Mouse (Mus musculus): Measurements from ENCODE around the gene Apol9b. TPM values are rescaled to one million over a fixed set of nuclear protein-coding genes. Genes with fewer than 3 reads are reported as not detected.
"Not testable (repeated sequence)": the region's sequence is repeated elsewhere in the genome, so short reads cannot be mapped to it uniquely, and the experiment has no call there.

Gene Apol9b
- polyA plus RNA-seq, 1 experiment from 2014 or later: 0.16 TPM

DNA sequence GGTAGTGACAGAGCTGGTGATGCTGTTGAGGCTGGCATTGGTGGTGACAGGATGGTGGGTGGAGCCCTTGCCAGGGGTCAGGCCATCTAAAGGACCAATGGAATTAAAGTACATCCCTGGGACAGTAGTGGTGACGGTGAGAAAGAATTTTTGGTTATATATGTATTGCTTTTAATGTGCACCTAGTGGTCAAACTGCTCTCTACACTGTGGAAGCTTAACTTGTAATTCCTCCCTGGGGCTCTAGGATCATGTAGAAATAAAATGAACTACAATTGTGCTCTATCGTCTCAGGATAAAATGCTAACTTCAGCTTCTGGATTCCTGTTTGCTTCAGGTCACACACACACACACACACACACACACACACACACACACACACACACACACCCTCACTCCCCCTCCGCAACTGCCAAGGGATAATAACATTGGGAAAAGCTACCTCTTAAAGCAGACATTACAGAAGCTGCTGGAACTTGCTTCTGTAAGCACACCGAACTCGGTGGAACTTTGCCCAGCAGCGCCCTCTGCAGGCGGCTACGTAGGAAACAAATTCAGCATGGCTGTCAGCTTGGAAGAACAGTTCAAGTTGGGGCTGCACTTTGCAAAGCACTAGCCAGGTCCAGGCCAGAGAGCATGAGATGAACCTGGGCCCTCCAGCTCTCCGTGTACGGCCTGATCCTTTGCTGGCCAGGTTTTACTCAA is 4.5 kb upstream of the Apol9b start:
- not testable (repeated sequence) for H3K9ac ChIP-seq (replicated peaks; ENCODE audit: low read depth, low read length); H3K4me2 ChIP-seq (ENCODE audit: low read depth, low read length); ATAC-seq (ENCODE audit: low read depth); H3K4me3 ChIP-seq (ENCODE audit: low read depth, low read length); H3K4me1 ChIP-seq (ENCODE audit: control insufficient read depth, insufficient read depth, low read length); H3K36me3 ChIP-seq (ENCODE audit: control insufficient read depth, insufficient read depth, low read length); H3K9me3 ChIP-seq (ENCODE audit: control insufficient read depth, low read length); H3K27ac ChIP-seq (ENCODE audit: low read depth, low read length); H3K27me3 ChIP-seq (ENCODE audit: control insufficient read depth, insufficient read depth, low read length)
- 33% methylated on average over 3 of the region's 10 CpGs for WGBS

DNA sequence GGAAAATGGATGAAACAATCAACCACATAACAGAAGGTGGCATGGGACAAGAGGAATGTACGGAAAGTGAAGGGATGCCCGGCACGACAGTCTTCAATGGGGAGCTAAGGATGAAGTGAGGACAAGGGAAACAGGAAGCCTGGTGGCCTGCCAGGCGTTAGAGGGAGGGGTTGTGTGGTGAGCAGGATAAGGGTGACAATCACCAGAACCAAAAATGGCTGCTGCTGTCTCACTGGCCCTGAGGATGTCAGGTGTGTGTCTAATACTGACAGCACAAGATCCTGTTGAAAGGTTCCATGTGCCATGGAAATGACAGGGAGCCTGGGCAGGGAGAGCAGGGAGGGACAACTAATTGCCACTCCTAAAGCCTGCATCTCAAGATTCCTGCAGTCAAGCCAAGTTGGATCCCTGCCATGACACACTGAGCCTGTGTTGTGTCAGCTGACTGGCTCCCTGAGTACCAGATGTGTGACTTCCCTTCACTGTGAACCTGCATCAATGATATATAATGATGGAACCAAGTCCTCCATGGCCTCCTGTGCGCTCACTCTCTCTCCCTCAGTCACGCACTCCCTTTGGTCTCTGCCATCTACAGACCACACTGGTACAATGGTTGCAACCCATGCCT is 3.3 kb upstream of the Apol9b start:
- not testable (repeated sequence) for H3K36me3 ChIP-seq (ENCODE audit: control insufficient read depth, insufficient read depth, low read length); H3K4me2 ChIP-seq (ENCODE audit: low read depth, low read length); H3K27ac ChIP-seq (ENCODE audit: low read depth, low read length); H3K9ac ChIP-seq (replicated peaks; ENCODE audit: low read depth, low read length); H3K4me3 ChIP-seq (ENCODE audit: low read depth, low read length); ATAC-seq (ENCODE audit: low read depth); H3K27me3 ChIP-seq (ENCODE audit: control insufficient read depth, insufficient read depth, low read length); H3K9me3 ChIP-seq (ENCODE audit: control insufficient read depth, low read length); H3K4me1 ChIP-seq (ENCODE audit: control insufficient read depth, insufficient read depth, low read length)
- 72% methylated on average over 5 of the region's 6 CpGs for WGBS

DNA sequence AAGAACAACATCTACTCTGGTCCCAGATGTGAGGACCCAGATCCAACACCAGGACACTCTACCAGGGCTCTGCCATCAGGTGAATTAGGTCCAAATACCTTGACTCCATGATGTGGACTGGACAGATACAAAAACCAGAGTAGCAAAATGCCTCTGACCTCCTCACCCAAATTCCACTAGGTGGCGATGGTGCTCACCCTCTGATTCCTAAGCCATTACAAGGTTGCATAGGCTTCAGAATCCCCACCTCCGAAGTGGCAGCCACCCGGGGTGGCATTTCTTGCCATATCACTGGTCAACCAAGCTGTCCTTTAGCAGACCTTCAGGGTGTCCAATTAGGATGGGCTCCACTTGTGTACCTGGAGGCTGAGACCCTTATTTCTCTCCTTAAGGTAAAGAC is 1.7 kb upstream of the Apol9b start:
- ATAC-seq (ENCODE audit: low read depth); H3K36me3 ChIP-seq (ENCODE audit: control insufficient read depth, insufficient read depth, low read length); H3K9me3 ChIP-seq (ENCODE audit: control insufficient read depth, low read length); H3K4me1 ChIP-seq (ENCODE audit: control insufficient read depth, insufficient read depth, low read length); H3K27ac ChIP-seq (ENCODE audit: low read depth, low read length); H3K27me3 ChIP-seq (ENCODE audit: control insufficient read depth, insufficient read depth, low read length); H3K4me2 ChIP-seq (ENCODE audit: low read depth, low read length); H3K9ac ChIP-seq (replicated peaks; ENCODE audit: low read depth, low read length); H3K4me3 ChIP-seq (ENCODE audit: low read depth, low read length): not testable (repeated sequence)
- 10% methylated on average over 3 of the region's 3 CpGs for WGBS

DNA sequence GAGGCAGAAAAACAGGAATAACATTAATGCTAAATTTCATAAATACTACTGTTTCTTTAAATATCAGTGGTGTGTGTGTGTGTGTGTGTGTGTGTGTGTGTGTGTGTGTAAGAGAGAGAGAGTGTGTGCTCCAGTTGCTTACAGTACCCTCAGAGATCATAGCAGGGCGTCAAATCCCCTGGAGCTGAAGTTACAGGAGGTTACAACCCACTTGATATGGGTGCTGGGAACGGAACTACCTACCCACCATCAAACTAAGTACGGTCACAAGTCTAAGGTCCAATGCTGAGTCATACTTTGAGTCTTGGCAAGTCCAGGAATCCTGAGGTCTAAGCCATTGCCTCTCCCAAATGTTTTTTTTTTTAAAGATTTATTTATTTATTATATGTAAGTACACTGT is 1.1 kb upstream of the Apol9b start:
- not testable (repeated sequence) for H3K36me3 ChIP-seq (ENCODE audit: control insufficient read depth, insufficient read depth, low read length); H3K27me3 ChIP-seq (ENCODE audit: control insufficient read depth, insufficient read depth, low read length); H3K9ac ChIP-seq (replicated peaks; ENCODE audit: low read depth, low read length); H3K4me1 ChIP-seq (ENCODE audit: control insufficient read depth, insufficient read depth, low read length); H3K9me3 ChIP-seq (ENCODE audit: control insufficient read depth, low read length); ATAC-seq (ENCODE audit: low read depth); H3K4me3 ChIP-seq (ENCODE audit: low read depth, low read length); H3K4me2 ChIP-seq (ENCODE audit: low read depth, low read length); H3K27ac ChIP-seq (ENCODE audit: low read depth, low read length)
- WGBS: 91% methylated on average over 3 of the region's 3 CpGs

DNA sequence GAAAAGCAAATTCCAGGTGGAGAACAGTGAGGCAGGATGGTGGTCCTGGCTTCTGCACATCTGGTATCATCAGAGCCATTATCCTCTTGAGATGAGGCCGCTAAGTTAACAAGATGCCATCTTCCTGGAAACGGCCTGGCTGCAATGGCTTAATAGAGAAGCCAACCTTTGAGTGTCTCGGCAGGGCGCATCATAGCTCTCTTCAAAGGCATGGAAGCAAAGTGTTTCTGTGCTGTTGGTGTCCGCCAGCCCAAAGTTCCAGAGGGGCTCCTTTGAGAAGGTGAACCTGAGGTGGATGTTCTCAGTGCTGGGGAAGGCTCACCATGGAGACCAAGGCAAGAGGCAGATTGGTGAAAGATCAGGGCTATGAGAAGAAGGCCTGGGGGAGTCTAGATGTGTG is 2.8 kb downstream of the Apol9b start:
- no peaks in the 10 kb centered on the region for H3K9me3 ChIP-seq (ENCODE audit: control insufficient read depth, low read length)
- ATAC-seq (ENCODE audit: low read depth): no peak
- no peaks in the 10 kb centered on the region for H3K36me3 ChIP-seq (ENCODE audit: control insufficient read depth, insufficient read depth, low read length)
- no peak overlapping the region for H3K27ac ChIP-seq (ENCODE audit: low read depth, low read length)
- no peaks in the 10 kb centered on the region for H3K27me3 ChIP-seq (ENCODE audit: control insufficient read depth, insufficient read depth, low read length)
- WGBS: 77% methylated on average over 5 of the region's 5 CpGs
- H3K4me3 ChIP-seq (ENCODE audit: low read depth, low read length): no peak overlapping the region
- H3K9ac ChIP-seq (replicated peaks; ENCODE audit: low read depth, low read length): no peak overlapping the region
- H3K4me1 ChIP-seq (ENCODE audit: control insufficient read depth, insufficient read depth, low read length): no peaks in the 10 kb centered on the region
- no peak overlapping the region for H3K4me2 ChIP-seq (ENCODE audit: low read depth, low read length)

DNA sequence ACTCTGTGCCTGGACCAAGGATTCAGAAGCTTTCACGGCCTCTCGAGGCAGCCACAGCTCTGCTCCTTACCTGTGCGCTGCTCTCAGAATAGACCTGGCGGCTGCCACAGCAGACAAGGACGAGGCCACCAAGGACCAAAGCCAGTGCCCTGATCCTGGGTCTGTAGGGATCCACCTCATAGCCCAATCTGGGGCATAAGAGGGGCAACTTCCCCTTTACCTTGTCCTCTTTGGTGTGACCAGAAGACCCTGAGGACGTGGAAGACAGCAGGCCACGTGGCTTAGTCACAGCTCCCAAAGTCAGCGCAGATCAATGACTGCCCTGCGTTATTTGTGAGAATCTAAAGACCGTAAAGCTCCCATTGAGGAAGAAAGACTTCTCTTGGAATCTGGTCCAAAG is 4.0 kb downstream of the Apol9b start:
- not testable (repeated sequence) for H3K9ac ChIP-seq (replicated peaks; ENCODE audit: low read depth, low read length); ATAC-seq (ENCODE audit: low read depth); H3K27me3 ChIP-seq (ENCODE audit: control insufficient read depth, insufficient read depth, low read length); H3K36me3 ChIP-seq (ENCODE audit: control insufficient read depth, insufficient read depth, low read length); H3K4me3 ChIP-seq (ENCODE audit: low read depth, low read length); H3K4me2 ChIP-seq (ENCODE audit: low read depth, low read length); H3K27ac ChIP-seq (ENCODE audit: low read depth, low read length); H3K9me3 ChIP-seq (ENCODE audit: control insufficient read depth, low read length); H3K4me1 ChIP-seq (ENCODE audit: control insufficient read depth, insufficient read depth, low read length)
- WGBS: 69% methylated on average over 10 of the region's 10 CpGs

DNA sequence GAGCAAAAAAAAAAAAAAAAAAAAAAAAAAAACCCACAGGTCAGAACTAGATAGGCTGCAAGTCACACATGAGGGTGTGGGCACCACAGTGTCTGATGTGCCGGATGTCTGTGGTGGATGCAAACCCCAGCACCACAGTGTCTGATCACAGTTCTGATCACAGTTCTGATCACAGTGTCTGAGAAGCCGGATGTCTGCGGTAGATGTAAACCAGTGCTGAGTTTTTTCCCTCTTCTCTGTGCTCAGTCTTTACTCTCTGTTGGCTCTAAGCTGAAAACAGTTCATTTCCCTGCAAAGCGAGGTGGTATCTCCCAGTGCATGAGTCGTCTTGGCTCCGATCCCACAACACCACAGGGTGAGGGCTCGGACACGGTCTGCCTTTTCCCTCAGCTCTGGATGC is 4.5 kb downstream of the Apol9b start:
- H3K27me3 ChIP-seq (ENCODE audit: control insufficient read depth, insufficient read depth, low read length); H3K9ac ChIP-seq (replicated peaks; ENCODE audit: low read depth, low read length); H3K9me3 ChIP-seq (ENCODE audit: control insufficient read depth, low read length); H3K36me3 ChIP-seq (ENCODE audit: control insufficient read depth, insufficient read depth, low read length); ATAC-seq (ENCODE audit: low read depth); H3K27ac ChIP-seq (ENCODE audit: low read depth, low read length); H3K4me1 ChIP-seq (ENCODE audit: control insufficient read depth, insufficient read depth, low read length); H3K4me2 ChIP-seq (ENCODE audit: low read depth, low read length); H3K4me3 ChIP-seq (ENCODE audit: low read depth, low read length): not testable (repeated sequence)
- 76% methylated on average over 8 of the region's 8 CpGs for WGBS

DNA sequence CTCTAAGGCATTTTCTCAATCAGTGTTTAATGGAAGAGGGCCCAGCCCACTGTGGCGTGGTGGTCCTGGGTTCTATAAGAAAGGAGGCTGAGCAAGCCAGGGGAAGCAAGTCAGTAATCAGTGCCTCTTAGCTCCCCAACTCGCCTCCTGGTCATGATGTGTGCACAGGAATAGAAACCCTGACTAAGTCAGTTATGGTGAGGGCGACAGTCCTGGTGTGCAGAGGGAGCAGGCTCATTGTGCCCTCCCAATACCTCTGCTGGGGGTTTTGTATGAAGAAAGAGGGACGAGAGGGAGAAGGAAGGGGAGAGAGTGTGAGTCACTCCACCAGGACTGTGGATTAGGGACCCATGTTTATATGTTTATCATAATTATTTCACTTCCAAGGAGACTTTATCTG is 5.1 kb downstream of the Apol9b start:
- H3K4me2 ChIP-seq (ENCODE audit: low read depth, low read length); H3K36me3 ChIP-seq (ENCODE audit: control insufficient read depth, insufficient read depth, low read length); ATAC-seq (ENCODE audit: low read depth); H3K9me3 ChIP-seq (ENCODE audit: control insufficient read depth, low read length); H3K27ac ChIP-seq (ENCODE audit: low read depth, low read length); H3K9ac ChIP-seq (replicated peaks; ENCODE audit: low read depth, low read length); H3K4me3 ChIP-seq (ENCODE audit: low read depth, low read length); H3K4me1 ChIP-seq (ENCODE audit: control insufficient read depth, insufficient read depth, low read length); H3K27me3 ChIP-seq (ENCODE audit: control insufficient read depth, insufficient read depth, low read length): not testable (repeated sequence)
- WGBS: 70% methylated on average over 4 of the region's 4 CpGs

DNA sequence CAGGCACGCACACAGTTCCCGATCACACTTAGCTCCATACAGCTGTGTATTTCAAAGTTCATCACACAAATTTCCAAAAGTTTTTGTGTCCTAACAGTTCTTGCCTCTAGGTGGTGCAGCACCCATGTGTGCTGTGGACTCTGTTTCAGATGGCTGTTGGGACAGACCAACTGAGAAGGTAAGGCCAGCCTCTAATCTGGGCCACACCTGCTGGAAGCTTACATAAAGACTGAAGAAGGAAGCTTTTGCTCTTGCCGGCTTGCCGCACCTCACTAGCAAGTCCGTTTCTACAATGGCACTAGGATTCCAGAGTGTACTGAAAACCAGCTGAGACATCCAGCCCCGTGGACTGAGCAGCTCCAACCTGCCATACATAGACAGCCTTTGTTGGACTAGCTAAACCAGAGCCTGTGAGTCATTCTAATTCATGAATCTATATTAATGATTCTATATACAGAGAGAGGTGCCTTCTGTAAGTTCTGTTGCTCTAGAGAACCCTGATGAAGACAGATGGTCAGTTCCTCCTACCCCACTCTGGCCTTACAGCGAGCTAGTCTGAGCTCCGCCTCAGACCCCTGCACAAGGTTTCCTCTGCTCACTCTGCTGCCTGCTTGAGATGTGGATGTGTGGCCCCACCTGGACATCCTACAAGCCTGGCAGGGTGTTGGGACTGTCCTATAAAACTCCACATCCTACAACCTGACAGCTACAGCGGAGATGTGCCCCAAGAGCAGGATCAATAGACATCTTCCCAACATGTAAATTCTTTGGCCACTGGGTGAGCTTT is 11.9 kb downstream of the Apol9b start:
- Histone ChIP-seq H3K36me3 (ENCODE audit: control insufficient read depth, insufficient read depth, low read length) (no peaks in the 10 kb centered on the region), H3K9ac (replicated peaks; ENCODE audit: low read depth, low read length) (no peak overlapping the region), H3K27me3 (ENCODE audit: control insufficient read depth, insufficient read depth, low read length) (no peaks in the 10 kb centered on the region), H3K4me3 (ENCODE audit: low read depth, low read length) (no peak overlapping the region), H3K4me2 (ENCODE audit: low read depth, low read length) (no peak overlapping the region), H3K9me3 (ENCODE audit: control insufficient read depth, low read length) (no peaks in the 10 kb centered on the region), H3K27ac (ENCODE audit: low read depth, low read length) (no peak overlapping the region), H3K4me1 (ENCODE audit: control insufficient read depth, insufficient read depth, low read length) (no peaks in the 10 kb centered on the region)
- no peak for ATAC-seq (ENCODE audit: low read depth)
- WGBS: 83% methylated on average over 9 of the region's 9 CpGs
